Mouse (Mus musculus) liver, embryonic 14.5 days (tissue): ENCODE data around the gene Grin2c.

Experiments used
- CTCF ChIP-seq: IDR thresholded peaks from 2 replicates; pipeline ENCODE4 v1.5.1; 2016; ENCODE audit warnings: antibody characterized with exemption, low read depth, control low read depth
- EP300 ChIP-seq: IDR thresholded peaks from 2 replicates; pipeline ENCODE4 v1.6.1; 2016; ENCODE audit warnings: antibody characterized with exemption, low read depth

GRCm38 (mm10) chr11:115234320-115235044 is 32.6 kb downstream of the Grin2c start:
- TF ChIP-seq CTCF (no peak), EP300 (no peak)
